Mouse (Mus musculus) megakaryocyte, adult 5-6 weeks (primary cell): Measurements from ENCODE around the gene Pdzk1. TPM values are rescaled to one million over a fixed set of nuclear protein-coding genes. Genes with fewer than 3 reads are reported as not detected.

ENCODE experiments used
- ATAC-seq: 2 replicates; pipeline ENCODE4 v1.8.0; 2016; ENCODE audit warnings: mild to moderate bottlenecking, inconsistent platforms; ENCODE audit not compliant: poor library complexity, severe bottlenecking
- total RNA-seq, 2 experiments: library from RNA; stranded (forward) in 1 of 2; stranded (reverse) in 1 of 2; fragments of 153-499, 151-499 nt in 1 of 2; fragments of 221-1000, 200-1000 nt in 1 of 2; gene quantifications; 2 replicates each; pipeline versions ENCODE4 v1.2.3 to v1.2.4; 2015 to 2017

The Pdzk1 gene
- 0.07 and 0.25 TPM in 2 replicates for total RNA-seq (2015)
- total RNA-seq (2017), result not detected in 2 replicates

DNA sequence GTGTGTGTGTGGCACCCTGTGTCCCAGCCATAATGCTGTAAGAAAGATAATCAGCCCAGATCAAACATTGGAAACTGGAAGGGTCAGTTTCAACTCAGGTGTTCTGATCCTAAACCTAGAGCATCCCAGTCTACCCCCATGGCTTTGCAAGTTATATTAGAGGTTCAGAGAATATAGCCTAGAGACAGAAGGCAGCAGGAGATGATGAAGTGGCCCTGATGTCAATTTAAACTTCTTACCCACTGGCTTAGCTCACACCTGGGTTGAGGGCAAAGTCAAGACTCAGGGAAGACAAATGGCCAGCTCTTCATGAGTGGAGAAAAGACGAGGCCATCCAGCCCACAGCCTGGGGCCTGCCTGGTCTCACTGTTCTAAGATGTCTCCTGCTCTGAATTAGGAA is at the start of gene Pdzk1, which contains the start of gene Cd160:
Pdzk1 (plus strand) TSS at position 301 of the 400 bp plus-strand sequence.
Cd160 (minus strand) TSS at position 368 of the 400 bp plus-strand sequence.
- no peak for ATAC-seq

DNA sequence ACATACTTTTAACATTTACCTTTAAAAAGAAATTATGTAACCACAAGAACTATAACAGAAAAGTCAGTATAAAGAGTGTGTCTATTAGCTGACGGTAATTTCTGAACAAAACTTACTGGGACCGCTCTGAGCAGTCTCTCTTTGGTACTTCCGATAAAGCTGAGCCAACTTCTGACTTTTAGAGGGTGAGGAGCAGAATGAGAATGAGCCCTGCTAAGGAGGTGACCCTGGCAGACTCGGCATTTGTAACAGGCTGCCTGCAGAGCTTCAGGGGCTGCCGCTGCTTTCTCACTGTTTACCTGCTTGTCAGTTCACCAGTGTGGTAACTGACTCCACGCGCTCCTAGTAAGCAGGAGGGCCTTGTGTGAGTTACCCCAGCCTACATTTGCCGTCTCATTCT is 46.8 kb upstream of the Pdzk1 start:
- no peak for ATAC-seq

GRCm38 (mm10) chr3:96787784-96788183 is 41.3 kb upstream of the Pdzk1 start:
- ATAC-seq, result no peak

DNA sequence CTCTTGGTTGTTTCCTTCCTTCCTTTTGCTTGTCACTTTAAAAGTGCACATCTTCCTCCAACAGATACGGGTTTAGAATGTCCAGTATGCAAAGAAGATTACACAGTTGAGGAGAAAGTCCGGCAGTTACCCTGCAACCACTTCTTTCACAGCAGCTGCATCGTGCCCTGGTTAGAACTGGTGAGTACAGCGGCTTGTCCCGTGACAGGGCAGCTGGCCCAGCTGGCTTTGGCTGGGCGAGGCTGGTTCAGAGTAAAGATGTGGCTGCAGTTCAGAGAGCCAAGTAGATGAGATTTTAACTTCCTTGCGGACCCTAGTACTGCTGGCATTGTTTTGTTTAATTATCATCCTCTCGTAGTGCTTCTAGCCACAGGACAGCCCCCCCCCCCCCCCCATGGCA is 40.6 kb upstream of the Pdzk1 start:
- no peak for ATAC-seq

- no peak for ATAC-seq
These were observed 28.8 kb upstream of the Pdzk1 start for GRCm38 (mm10) chr3:96800254-96800653.

GRCm38 (mm10) chr3:96802214-96802613 is 26.9 kb upstream of the Pdzk1 start:
- no peak for ATAC-seq

DNA sequence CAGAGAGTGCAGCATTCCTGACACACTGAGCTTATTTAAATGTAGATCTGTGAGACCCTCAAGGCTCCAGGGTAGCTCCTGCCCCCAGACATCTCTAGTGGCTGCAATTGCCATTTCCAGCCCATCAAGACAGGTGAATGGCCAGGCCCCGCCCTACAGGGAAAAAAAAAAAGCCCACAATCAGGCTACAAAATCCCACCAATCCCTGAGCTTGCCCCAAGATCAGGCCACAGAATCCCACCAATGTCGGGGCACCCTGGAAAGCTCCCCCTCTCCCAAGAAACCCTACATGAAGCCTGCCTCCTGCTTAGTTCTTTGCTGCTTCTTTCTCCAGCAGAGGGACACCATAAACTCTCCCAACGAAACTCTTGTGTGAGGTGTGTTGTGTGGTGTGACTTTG is 20.9 kb upstream of the Pdzk1 start:
- no peak for ATAC-seq

GRCm38 (mm10) chr3:96808651-96809050 is 20.4 kb upstream of the Pdzk1 start:
- ATAC-seq, result no peak

- ATAC-seq, result no peak
These were observed 17.9 kb upstream of the Pdzk1 start for GRCm38 (mm10) chr3:96811232-96811631.

DNA sequence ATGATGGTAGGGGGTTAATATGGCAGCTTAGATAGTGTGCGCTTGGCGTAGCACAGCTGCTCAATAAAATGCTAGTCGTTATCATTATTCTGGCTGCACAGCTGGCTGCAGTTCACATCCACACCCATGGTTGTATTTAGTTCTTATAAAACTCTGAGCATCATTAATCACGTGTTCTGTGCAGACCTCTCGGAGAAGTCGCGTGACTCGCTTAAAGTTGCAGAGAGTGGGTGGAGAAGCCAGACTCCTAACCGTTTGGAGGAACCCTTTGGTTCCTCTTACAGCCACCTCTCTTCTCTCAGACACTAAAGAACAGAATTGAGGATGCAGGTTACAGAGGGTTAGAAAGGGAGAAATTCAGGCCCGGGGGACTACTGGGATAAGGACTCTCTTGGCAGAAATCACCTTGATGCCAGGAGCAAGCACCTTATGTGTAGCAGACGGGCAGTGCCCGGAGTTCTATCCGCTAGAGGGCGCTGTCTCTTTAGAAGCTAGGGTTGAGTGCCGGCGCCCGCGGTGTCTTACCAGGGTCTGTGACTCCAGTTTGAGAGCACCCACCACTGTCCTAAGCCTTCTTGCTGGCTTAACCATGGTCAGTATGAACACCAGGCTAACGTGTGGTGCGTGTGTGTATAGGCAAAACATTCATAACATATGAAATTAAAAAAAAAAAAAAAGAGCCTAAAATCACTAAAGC is 16.5 kb upstream of the Pdzk1 start:
- peak; percentile 80 for ATAC-seq

DNA sequence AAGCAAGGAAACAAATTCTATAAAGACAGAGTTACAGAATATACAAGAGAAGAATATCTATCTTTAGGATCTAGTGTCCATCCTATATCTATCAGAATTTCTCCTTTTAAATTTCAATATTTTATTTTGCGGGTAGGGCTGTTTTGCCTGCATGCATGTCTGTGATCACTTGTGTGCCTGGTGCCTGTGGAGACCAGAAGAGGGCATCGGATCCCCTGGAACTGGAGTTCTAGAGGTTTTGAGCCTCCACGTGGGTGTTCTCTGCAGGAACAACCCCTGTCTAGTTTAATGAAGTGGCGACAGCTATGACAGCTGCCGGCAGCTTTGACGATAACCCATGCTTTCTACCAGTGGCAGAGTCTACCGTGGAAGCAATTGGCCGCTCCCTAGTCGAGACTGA is 16.0 kb upstream of the Pdzk1 start:
- peak; percentile 41 for ATAC-seq

DNA sequence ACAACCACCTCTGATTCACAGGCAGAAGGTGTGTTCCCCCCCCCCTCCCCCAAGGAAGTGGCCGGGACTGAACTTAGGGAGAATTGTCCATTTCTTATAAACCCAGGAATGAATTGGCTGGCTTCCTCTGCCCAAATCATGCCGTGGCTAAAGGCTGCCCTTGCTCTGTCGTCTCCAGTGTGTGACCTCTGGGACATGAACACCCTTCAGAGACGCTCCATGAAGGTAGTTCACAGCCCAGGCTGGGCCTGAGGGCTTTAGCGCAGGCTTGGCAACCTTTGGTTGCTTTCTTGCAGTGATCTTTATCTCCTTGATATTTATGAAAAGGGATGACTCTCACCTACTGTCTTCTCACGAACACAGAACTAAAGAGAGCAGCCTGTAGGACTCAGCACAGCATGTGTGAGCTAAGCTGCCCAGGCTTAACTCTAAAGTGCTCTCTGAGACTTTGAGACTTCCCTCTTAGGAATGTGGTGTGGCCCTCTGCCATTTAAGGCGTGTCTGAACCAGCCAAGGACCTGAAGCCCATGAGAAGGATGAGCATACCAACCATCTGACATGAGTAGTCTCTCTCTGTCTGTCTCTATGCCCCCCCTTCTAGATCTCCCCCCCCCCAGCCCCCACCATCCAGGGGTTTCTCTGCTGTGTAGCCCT is 15.4 kb upstream of the Pdzk1 start:
- peak; percentile 47 for ATAC-seq

GRCm38 (mm10) chr3:96814342-96814741 is 14.7 kb upstream of the Pdzk1 start:
- 0 out of 2 replicates have a peak, but pooled peaks have one; percentile 14 for ATAC-seq

DNA sequence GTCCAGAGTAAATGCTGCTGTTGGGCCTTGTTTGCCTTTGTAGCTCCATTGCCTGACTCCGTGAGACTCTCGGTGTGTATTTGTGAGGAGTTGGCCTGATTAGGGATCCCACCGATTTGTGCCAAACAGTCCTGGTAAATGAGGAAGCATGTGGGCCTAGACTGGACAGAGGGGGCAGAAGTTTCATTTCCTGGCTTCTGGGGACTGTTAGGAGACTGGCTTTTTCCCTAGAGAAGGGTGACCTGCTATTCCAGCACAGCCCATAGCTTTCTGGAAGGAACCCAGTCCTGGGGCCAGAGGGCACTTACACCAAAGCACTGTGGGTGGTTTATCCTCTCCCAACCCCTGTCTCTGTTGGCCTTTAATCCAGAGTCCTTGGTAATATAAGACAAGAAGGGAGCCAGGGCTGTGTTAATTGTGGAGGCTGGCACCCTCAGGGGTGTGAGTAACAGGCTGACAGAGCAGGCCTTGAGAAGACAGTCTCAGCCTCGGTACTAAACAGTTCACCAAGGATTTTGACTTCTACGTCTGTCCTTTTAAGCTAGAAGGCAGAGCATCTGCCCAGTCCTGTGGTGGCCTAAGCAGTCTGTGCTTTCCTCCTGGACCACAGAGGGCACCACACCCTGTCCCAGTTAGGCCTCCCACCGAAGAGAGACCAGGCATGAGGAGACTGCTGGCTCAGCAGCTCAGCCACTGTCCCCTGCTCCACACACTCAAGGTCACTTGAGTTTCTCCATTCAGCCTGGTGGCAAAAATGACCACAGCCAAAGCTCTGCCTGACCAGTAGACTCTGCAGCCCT is 8.8 kb upstream of the Pdzk1 start:
- ATAC-seq, result no peak

DNA sequence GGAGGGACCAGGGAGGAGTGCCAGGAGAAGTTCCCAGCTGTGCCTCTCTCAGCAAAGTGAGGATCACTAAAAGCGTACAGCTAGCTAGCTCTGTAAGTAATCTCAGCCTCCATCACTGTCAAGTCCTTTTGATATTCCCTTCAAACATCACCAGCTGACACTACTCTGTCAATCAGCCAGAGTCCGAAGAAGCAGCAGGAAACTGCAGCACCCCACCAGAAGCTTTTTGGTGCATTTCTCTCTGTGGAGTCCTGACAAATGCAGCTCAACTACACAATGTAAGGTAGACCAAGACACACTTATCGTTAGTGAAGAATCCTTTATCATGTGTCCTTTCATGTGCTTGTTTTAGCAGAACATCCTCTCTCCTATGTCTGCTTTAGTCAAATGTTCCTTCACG is 7.5 kb upstream of the Pdzk1 start:
- ATAC-seq, result no peak

DNA sequence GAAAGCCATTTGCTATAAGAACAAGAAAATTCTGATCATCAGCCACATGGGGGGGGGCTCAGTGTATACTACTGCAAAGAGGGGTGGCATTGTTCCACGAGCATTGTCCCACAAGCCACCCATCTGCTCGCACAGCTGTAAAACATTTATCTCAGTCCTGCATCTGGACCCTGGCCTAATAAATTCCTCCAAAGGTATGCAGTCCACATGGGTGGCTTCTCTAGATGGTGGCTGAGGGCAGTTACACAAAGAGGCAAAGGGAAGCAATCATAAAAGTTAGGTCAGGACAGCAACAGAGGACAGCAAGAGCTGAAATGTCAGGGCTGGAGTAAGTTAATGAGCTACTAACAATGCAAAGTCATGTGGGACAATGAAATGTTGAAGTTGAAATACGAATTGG is 5.4 kb upstream of the Pdzk1 start:
- no peak for ATAC-seq

DNA sequence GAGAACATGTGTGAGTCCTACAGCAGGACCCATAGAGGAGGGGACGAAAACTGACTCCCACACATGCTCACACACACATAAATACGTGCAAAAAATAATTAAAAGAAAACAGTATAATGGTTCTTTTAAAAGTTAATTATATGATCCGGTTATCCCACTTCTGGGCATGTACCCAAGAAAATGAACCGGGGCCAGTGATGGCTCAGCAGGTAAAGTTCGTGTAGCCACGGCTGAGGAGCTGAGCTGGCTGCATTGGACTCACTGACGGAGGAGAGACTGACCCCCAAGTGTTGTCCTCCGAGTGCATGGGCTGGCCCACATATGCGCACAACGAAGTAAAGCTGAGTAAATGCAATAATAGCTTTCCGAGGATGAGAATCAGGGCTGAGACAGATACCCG is 4.5 kb upstream of the Pdzk1 start:
- ATAC-seq, result no peak

- no peak for ATAC-seq
These were observed 3.8 kb upstream of the Pdzk1 start for GRCm38 (mm10) chr3:96825261-96825660.

DNA sequence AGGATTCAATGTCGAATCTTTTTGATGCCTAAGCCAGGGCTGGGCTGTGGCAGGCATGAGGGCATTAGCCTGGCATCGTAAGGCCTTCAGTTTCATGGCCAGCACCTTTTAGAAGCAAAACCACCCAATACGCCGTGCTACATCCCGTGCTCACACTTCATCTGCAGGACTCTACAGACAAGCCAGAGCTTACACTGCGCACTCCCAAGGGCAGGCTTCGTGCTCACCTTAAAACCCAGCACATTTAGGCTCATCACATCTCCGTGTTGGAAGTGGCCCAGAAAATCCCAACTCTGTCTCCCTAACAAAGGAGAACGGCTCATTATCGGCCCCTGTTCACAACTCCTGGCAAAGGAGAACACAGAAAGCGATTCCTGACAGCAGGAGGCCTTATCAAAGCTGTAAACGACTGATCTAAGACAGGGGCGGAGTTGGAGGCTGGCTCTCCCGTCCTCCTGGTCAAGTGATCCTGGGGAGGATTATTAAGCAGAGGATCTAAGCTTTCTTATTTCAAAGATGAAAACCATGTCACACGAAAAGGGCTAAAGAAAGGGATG is 698 bp upstream of the Pdzk1 start:
- ATAC-seq, result no peak

GRCm38 (mm10) chr3:96829856-96830255 is 772 bp downstream of the Pdzk1 start:
- no peak for ATAC-seq

GRCm38 (mm10) chr3:96832930-96833329 is 3.8 kb downstream of the Pdzk1 start:
- ATAC-seq, result no peak
